Mouse (Mus musculus) G1E (cell line): ENCODE measurements around the gene Lamp1. TPM values are rescaled to one million over a fixed set of nuclear protein-coding genes. Genes with fewer than 3 reads are reported as not detected.

Source experiments
- ATAC-seq: 2 replicates; pipeline ENCODE4 v1.8.0; 2016; ENCODE audit warnings: mild to moderate bottlenecking; ENCODE audit not compliant: insufficient number of reproducible peaks, poor library complexity, low FRiP score, severe bottlenecking; ENCODE audit errors: extremely low read depth
- DNase-seq: peaks from one replicate; pipeline ENCODE4 v3.0.0; 2012; ENCODE audit warnings: low spot score
- H3K27me3 ChIP-seq: 2 replicates; pipeline ENCODE4 v1.6.1; 2012; ENCODE audit warnings: mild to moderate bottlenecking, low read length, inconsistent platforms; ENCODE audit not compliant: insufficient read depth
- H3K36me3 ChIP-seq: replicated peaks from 2 replicates; pipeline ENCODE3; 2012; ENCODE audit warnings: mild to moderate bottlenecking, inconsistent platforms
- H3K4me1 ChIP-seq: 2 replicates; pipeline ENCODE4 v1.6.1; 2012; ENCODE audit warnings: low read depth, low read length, inconsistent platforms, mixed read lengths; ENCODE audit not compliant: insufficient read depth
- H3K4me3 ChIP-seq: 2 replicates; pipeline ENCODE4 v1.5.1; 2012; ENCODE audit warnings: low read depth, mild to moderate bottlenecking, inconsistent platforms, low read length, moderate library complexity, mixed read lengths
- H3K9me3 ChIP-seq: replicated peaks from 2 replicates; pipeline ENCODE4 v1.6.1; 2012; ENCODE audit warnings: inconsistent platforms
- CTCF ChIP-seq: IDR thresholded peaks from 2 replicates; pipeline ENCODE4 v1.5.1; 2012; ENCODE audit warnings: low read depth, low read length, inconsistent platforms, mixed read lengths
- GATA1 ChIP-seq: IDR thresholded peaks from 2 replicates; pipeline ENCODE4 v1.6.1; 2012; ENCODE audit warnings: borderline replicate concordance, low read length, inconsistent platforms, mixed read lengths
- GATA2 ChIP-seq: IDR thresholded peaks from 2 replicates; pipeline ENCODE4 v1.6.1; 2012; ENCODE audit warnings: low read depth, low read length, inconsistent platforms, borderline replicate concordance
- POLR2AphosphoS5 ChIP-seq: IDR thresholded peaks from 2 replicates; pipeline ENCODE4 v1.6.1; 2012; ENCODE audit warnings: low read depth, low read length, inconsistent platforms; ENCODE audit not compliant: insufficient replicate concordance
- TAL1 ChIP-seq: conservative IDR thresholded peaks from 2 replicates; pipeline ENCODE4 v1.6.1; 2012; ENCODE audit warnings: low read depth, low read length, inconsistent platforms, mixed read lengths
- polyA plus RNA-seq: library from polyadenylated mRNA; stranded (reverse); fragments of >175 nt; gene quantifications from 2 replicates; pipeline ENCODE4 v1.2.3, GENCODE M21; 2012
- total RNA-seq, 2 experiments: library from RNA; stranded (forward) in 1 of 2; stranded (reverse) in 1 of 2; fragments of 200-1000 nt in 1 of 2; fragments of >200 nt in 1 of 2; fragmentation: Nextera tagmentation in 1 of 2; gene quantifications; 2 replicates each; pipeline ENCODE4 v1.2.3; 2014 to 2017

Gene Lamp1
- total and polyA plus RNA-seq, 3 experiments, result 208 to 458 (median 233) TPM

- Histone ChIP-seq H3K36me3 (peaks cover 99% of the 10 kb centered on the region), H3K4me1 (peaks cover 37% of the 10 kb centered on the region)
- no peak for ATAC-seq
These were observed 11.5 kb downstream of the Lamp1 start for GRCm38 (mm10) chr8:13170510-13170909.

GRCm38 (mm10) chr8:13174305-13174704 lies 15.3 kb downstream of the Lamp1 start:
- H3K27me3 ChIP-seq, result no peaks in the 10 kb centered on the region
- H3K9me3 ChIP-seq, result no peaks in the 10 kb centered on the region
- no peak overlapping the region for H3K4me3 ChIP-seq
- peaks cover 99% of the 10 kb centered on the region for H3K36me3 ChIP-seq
- DNase-seq, result no peak
- ATAC-seq, result no peak
- TF ChIP-seq TAL1, result no peak
- no peak for TF ChIP-seq CTCF
- TF ChIP-seq GATA1, result no peak
- no peak for TF ChIP-seq POLR2AphosphoS5
- TF ChIP-seq GATA2, result no peak
- peaks cover 26% of the 10 kb centered on the region for H3K4me1 ChIP-seq

More at GRCm38 (mm10) chr8:13170510-13170909, 11.5 kb downstream of the Lamp1 start:
- Histone ChIP-seq H3K4me3 (no peak overlapping the region), H3K27me3 (no peaks in the 10 kb centered on the region), H3K9me3 (no peaks in the 10 kb centered on the region)
- no peak for TF ChIP-seq GATA1
- TF ChIP-seq CTCF, result no peak
- TF ChIP-seq TAL1, result no peak
- TF ChIP-seq GATA2, result no peak
- TF ChIP-seq POLR2AphosphoS5, result no peak
- no peak for DNase-seq

GRCm38 (mm10) chr8:13174811-13175210 lies 15.8 kb downstream of the Lamp1 start:
- no peaks in the 10 kb centered on the region for H3K9me3 ChIP-seq
- no peak overlapping the region for H3K4me3 ChIP-seq
- no peaks in the 10 kb centered on the region for H3K27me3 ChIP-seq
- H3K36me3 ChIP-seq, result peaks cover 99% of the 10 kb centered on the region
- ATAC-seq (no peak), DNase-seq (no peak)
- H3K4me1 ChIP-seq, result peaks cover 26% of the 10 kb centered on the region
- no peak for TF ChIP-seq CTCF
- TF ChIP-seq POLR2AphosphoS5, result no peak
- no peak for TF ChIP-seq GATA1
- TF ChIP-seq GATA2, result no peak
- no peak for TF ChIP-seq TAL1

- Histone ChIP-seq H3K4me3 (no peak overlapping the region), H3K27me3 (no peaks in the 10 kb centered on the region), H3K36me3 (peaks cover 95% of the 10 kb centered on the region), H3K4me1 (peaks cover 29% of the 10 kb centered on the region), H3K9me3 (no peaks in the 10 kb centered on the region)
- TF ChIP-seq TAL1 (no peak), POLR2AphosphoS5 (no peak), GATA2 (no peak), CTCF (no peak), GATA1 (no peak)
- no peak for ATAC-seq
- no peak for DNase-seq
These were observed 16.7 kb downstream of the Lamp1 start for GRCm38 (mm10) chr8:13175650-13176049.

- H3K4me3 ChIP-seq, result no peak overlapping the region
- DNase-seq, result no peak
- no peak for TF ChIP-seq CTCF
- TF ChIP-seq POLR2AphosphoS5, result no peak
- no peak for TF ChIP-seq GATA2
- no peak for TF ChIP-seq GATA1
- no peaks in the 10 kb centered on the region for H3K27me3 ChIP-seq
- H3K9me3 ChIP-seq, result no peaks in the 10 kb centered on the region
- peaks cover 46% of the 10 kb centered on the region for H3K4me1 ChIP-seq
- peaks cover 87% of the 10 kb centered on the region for H3K36me3 ChIP-seq
- no peak for ATAC-seq
These were observed 18.4 kb downstream of the Lamp1 start for GRCm38 (mm10) chr8:13177173-13177852.

- no peak for DNase-seq
- no peaks in the 10 kb centered on the region for H3K9me3 ChIP-seq
- H3K36me3 ChIP-seq, result peaks cover 87% of the 10 kb centered on the region
- no peak overlapping the region for H3K4me3 ChIP-seq
- no peak for TF ChIP-seq GATA1
- no peak for TF ChIP-seq POLR2AphosphoS5
- no peak for TF ChIP-seq CTCF
- H3K4me1 ChIP-seq, result peaks cover 52% of the 10 kb centered on the region
- no peak for ATAC-seq
- H3K27me3 ChIP-seq, result no peaks in the 10 kb centered on the region
These were observed 19.2 kb downstream of the Lamp1 start for GRCm38 (mm10) chr8:13178137-13178536.
